Mouse (Mus musculus): Measurements from ENCODE around the gene Sf3b4.

The Sf3b4 gene

DNA sequence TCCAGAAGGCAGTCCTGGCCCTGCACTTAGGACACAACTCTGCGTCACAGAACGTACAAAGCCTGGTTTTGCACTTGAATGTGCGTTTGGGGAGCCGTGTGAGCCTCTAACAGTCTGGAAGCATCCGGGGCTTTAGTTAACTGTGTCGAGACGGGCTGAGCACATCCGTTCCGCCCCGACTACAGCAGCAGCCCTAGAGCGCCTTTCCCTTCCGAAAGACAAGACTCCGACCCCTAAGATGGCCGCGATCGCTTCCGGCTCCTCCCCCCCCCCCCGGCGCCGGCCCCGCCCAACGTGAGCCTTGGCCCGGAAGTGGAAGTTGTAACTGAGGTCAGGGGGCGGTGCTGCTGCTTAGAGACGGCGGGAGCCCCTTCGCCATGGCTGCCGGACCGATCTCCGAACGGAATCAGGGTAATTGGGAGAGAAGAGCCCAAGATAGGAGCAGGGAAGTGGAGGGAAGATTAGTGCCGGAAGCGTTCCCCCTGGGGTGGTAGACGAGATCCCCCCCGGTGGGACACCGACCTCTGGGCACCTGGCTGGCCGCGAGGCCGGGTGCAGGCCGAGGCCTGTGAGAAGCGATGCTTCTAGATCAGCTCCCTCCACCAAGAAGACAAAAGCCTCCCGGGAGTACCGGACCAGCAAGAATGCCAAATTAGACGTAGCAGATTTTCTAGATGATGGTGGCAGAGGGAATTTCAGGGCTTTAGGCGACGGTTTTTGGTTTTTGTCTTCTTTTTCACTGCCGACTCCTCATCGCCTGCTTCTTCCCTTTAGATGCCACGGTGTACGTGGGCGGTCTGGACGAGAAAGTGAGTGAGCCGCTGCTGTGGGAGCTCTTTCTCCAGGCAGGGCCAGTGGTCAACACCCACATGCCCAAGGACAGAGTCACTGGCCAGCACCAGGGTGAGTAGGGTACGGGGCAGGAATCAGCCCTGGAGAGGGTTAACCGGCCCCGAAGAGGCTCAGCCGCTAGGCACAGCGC lies at the start of gene Sf3b4:
Sf3b4 (plus strand) TSS at position 136 of the 982 bp plus-strand sequence.
- DNase-seq (ENCODE audit: extremely low spot score, low spot score): peak; percentile 99

DNA sequence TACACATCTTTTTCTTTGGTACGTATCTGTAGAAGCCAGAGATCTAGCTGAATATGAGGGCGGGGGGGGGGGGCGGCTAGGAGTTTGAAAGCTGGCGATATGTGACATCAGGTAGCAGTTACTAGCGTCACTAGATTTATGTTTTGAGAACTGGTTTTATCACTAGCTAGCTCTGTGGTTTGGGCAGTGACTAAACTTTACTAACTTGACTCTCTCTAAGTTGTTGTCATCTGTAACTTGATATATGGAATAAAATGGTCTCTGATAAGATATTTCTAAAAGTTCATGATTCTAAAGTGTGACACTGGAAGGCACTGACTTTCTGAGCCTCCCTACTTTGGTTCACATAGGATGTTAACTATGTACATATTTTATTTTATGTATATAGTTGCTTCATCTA lies 47.9 kb upstream of the Sf3b4 start:
- DNase-seq (ENCODE audit: extremely low spot score, low spot score): no peak

DNA sequence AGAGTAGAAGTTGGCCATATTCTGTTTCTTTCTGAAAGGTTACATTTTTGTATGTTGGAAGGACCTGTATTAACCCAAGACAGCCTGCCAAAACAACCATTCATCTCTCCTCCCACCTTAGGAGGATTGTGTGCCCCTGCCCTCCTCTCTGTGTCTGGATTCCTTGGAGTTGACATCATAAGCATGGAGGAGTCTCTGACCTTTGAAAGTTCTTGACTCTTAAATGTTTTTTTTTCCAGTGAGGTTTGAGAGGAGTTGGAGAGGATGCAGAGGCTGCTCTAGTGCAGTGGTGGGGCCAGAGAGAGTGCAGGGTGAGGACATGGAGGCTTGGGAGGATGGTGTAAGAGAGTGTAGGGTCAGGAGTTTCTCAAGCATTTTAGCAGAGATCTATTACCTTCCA lies 44.0 kb upstream of the Sf3b4 start:
- no peak for DNase-seq (ENCODE audit: extremely low spot score, low spot score)

DNA sequence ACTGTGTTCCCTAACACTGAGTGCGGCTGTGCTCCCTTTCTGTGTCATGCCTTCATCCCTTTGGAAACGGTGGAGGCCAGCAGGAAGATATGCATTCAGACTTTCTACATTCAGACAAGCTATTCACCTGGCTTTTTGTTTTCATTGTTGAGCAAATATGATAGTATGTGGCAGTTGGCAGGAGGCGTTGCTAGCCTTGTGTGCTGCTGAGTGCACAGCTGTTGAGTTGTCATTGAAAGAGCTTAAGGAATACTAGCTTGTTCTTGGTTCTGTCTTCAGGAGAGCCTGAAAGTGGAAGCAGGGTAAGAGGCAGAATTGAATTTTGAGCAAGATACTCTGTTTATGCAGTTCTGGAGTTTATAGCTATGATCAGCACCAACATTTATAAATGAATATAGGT lies 39.7 kb upstream of the Sf3b4 start:
- DNase-seq (ENCODE audit: extremely low spot score, low spot score): no peak

DNA sequence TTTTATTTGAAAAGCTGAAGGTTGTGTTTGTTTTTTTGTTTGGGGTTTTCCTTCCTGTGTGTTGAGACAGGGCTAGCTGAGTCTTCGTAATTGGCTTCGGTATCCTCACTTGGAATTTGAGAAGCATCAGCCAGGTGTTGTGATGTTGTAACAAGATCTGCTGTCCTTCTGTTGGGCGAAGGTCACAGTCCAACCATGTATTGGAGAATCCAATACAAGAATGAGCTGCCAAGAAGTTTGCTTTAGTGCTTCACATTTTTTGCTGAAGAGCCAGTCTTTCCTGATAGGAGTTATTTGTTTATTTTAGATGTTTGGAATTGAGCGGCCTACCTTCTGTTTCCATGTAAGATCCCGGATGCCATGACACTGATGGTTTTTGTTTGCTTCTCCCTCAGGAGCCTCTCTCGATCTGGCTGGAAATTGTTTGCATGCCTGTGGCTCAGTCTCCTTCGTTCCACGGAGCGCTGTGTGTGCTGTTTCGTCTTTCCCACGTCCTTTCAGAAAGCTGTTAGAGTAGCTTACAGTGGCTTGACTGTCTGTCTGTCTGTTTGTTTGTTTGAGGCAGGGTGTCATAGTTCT lies 38.7 kb upstream of the Sf3b4 start:
- no peak for DNase-seq (ENCODE audit: extremely low spot score, low spot score)

DNA sequence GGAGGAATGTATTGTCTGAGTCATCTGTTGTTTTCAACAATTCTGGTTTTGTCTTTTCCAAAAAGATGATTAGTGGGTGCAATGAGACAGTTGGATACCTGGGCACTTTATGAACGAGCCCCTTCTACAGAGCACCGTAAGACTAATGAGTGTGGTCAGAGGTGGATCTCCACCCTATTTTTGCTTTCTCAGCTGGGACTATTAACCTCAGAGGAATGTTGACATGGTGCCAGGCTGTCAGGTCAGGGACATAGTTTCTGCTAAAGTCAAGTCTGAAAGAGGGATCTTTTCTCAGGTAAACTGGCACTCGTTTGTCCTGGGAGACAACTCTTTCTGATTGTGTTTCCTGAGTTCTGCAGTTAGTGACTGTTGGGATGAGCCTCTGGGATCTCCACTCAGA lies 37.1 kb upstream of the Sf3b4 start:
- DNase-seq (ENCODE audit: extremely low spot score, low spot score): no peak

DNA sequence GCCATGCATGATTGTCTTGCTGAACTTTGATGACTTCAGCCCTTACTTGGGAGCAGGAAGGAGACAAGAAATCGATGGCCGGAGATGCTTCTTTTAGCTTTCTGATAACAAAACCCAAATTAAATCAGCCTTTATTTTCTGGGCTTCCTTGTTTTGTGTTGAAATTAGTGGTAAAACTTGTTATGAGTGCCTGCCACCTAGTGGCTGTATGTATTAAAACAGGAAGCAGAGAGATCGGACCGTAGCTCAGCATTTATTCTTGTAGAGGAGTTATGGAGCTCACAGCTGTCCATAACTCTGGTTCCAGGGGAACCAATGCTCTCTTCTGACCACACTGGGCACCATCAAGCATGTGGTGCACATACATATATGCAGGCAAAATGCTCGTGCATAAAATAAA lies 24.2 kb upstream of the Sf3b4 start:
- DNase-seq (ENCODE audit: extremely low spot score, low spot score): peak; percentile 47

DNA sequence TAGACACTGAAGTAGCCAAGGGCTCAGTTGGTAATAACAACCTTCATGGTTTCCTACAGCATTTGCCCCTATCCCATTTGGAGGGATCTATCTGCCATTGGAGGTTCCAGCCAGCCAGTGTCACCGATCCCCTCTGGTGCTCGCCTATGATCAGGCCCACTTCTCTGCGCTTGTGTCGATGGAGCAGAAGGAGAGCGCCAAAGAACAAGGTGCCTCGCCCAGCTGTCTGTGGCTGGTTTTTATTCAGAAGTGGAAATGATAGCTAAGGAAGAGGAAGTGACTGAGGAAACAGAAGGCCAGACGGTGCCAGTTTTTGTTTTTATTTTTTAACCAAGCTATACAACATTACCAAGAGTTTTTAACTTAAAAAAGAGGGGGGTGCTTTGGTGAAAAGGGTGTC lies 20.3 kb upstream of the Sf3b4 start:
- DNase-seq (ENCODE audit: extremely low spot score, low spot score): no peak

DNA sequence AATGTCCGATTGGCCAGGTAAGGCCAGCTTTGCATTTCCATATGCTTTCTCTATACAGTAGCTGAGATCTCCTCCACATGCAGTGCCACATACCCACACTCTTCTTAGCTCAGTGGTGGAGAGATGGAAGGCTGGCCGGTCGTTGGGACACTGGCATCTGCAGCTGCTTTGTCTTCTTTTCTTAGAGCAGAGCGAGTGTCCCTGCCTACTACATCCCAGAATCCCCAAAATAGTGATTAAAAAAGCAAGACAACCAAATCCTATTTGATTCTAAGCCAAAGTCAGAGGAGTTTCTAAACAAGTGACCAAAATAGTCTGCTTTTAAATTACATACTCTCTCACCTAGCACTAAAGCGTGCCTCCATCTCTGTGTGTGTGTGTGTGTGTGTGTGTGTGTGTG lies 19.5 kb upstream of the Sf3b4 start:
- no peak for DNase-seq (ENCODE audit: extremely low spot score, low spot score)

DNA sequence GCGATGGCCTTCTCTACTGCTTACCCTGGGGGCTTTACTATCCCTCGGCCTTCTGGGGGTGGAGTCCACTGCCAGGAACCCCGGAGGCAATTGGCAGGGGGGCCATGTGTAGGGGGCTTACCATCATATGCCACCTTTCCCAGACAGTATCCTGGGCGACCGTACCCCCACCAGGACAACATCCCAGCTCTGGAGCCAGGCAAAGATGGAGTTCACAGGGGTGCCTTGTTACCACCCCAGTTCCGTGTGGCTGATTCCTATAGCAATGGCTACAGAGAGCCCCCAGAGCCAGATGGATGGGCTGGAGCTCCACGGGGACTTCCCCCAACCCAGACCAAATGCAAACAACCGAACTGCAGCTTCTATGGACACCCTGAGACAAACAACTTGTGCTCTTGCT lies 16.6 kb upstream of the Sf3b4 start:
- no peak for DNase-seq (ENCODE audit: extremely low spot score, low spot score)

DNA sequence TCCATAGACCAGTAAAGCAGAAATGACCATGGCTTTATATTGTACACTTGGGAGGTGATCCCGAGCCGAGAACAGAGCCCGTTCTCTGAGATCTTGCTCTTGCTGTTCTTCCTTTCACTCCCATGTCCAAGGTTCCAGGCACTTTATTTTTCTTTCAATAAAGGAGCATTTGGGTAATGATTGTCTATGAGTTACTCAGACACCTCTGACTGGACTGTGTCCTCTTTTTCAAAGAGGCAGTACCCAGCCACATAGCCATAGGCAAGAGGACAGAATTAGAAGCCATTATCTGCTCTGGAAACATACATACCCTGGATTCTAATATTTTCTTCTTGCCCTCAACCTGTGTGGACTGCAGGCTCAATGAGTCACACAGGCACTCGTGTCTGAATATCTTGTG lies 12.3 kb upstream of the Sf3b4 start:
- no peak for DNase-seq (ENCODE audit: extremely low spot score, low spot score)

DNA sequence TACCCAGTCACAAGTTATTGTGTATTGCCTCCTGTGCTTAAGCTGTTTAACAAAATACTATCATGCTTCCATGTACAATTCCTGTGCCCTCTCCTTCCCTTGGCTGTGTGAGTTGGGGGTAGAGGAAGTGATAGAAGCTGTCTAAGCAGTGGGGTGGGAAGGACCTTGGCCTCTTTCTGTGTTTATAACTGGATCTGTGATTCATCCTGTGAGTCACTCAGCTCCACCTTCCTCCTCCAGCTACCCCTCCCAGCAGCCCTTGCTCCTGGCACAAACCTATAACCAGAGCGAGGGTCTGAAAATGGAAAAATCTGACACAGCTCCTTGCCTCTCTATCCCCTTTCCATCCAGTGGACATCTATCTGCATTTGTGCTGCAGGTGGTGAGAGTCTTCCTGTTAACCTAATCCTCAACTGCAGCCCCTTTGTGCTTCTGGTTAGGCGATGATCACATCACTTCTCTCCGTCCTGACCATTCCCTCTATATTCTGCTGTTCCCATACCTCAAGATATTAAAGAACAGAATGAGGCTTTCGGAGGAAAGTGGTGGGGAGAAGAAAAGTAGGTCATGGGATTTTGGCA lies 11.8 kb upstream of the Sf3b4 start:
- no peak for DNase-seq (ENCODE audit: extremely low spot score, low spot score)

DNA sequence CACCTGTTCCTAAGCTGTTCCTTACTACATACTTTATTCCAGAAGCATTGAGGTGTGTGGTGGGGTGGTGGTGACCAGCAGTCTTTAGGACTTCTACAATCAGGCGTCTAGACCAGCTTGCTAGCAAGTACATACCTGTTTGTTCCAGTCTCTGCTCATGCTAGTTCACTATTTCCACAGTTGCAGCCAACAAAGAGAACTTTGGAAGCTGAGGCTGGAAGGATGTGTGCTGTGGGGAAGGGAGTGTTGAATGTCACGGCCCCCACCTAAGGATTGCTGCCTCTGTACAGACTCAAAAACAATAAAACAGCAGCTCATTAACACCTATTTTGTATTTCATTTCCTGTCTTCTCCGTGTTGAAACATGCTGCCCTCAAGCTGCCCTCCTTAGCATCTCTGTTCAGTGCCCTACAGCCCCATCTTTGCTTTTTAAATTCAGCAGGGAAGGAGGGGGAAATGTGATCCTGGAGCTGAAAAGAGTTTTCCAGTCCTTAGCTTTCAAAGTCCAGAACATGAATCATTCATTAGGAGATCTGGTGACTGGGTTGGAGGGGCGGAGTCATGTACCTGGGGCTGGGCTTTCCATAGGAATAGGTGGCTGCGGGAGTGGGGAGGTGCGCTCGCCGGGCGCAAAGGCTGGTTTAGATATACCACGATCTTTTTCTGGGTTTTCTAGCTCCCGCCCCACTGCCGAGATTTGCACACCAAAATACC lies 11.2 kb upstream of the Sf3b4 start:
- no peak for DNase-seq (ENCODE audit: extremely low spot score, low spot score)

DNA sequence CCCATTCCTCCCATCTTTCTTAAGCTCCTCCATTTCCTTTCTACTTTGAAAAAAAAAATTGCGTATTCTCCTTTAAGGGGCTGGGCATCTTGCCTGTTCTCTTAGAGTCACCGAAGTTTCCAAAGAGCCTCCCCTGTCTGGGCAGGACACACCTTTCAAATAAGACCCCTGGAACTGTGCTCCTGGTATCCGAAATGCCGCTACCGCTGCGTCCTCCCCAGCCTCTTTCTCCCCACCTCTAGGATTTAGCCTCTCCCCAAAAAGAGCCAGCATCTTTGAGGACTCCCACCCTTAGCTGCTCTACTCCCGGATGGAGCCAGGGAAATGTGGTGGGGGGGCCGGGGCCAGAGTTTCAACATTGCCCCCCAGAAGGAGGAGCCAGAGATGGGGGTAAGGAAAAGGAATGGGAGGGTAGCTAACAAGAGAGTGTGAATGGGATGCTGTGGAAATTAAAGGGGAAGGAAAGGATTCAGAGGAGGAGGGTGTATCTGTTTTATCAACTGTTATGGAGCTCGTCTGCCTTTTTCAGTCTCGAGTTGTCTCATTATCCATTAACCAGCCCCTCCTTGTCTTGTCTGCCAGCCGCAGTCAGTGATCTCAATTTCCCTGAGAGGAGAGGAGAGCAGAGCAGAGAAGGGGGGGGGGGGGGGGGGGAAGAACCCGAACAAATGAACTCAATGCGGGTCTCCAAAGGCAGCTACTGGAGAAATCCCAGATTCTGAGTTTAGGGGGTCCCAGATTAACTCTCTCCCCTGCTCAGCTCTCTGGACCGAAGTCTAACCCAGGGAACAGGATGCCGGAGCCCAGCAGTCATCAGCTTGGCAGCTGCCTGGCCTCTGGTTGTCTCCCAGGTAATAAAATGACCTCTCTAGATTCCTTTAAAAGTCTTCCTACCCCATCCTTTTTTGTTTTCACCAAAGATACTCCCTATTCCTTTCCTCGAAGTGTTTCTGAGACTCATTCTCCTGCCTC lies 10.0 kb upstream of the Sf3b4 start, which contains the start of gene Mtmr11:
Mtmr11 (plus strand) TSS at position 136 of the 972 bp plus-strand sequence.
- DNase-seq (ENCODE audit: extremely low spot score, low spot score): no peak

DNA sequence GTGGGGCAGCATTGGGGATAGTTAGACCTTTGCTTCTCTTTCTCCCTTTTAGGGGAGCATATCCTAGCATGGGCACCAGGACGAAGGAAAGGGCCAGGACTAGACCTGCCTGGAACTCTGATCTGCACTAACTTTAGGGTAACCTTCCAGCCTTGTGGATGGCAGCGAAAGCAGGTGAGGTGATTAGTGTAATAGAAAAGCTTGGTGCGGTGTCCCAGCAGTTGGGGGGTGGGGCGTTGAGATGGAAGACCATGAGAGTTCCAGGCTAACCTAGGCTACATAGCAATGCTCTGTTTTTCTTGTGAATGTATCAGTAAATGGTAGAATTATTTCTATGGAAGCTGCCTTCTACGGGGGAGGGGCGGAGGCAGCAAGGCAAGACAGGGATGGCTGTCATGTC lies 9.1 kb upstream of the Sf3b4 start:
- DNase-seq (ENCODE audit: extremely low spot score, low spot score): no peak

DNA sequence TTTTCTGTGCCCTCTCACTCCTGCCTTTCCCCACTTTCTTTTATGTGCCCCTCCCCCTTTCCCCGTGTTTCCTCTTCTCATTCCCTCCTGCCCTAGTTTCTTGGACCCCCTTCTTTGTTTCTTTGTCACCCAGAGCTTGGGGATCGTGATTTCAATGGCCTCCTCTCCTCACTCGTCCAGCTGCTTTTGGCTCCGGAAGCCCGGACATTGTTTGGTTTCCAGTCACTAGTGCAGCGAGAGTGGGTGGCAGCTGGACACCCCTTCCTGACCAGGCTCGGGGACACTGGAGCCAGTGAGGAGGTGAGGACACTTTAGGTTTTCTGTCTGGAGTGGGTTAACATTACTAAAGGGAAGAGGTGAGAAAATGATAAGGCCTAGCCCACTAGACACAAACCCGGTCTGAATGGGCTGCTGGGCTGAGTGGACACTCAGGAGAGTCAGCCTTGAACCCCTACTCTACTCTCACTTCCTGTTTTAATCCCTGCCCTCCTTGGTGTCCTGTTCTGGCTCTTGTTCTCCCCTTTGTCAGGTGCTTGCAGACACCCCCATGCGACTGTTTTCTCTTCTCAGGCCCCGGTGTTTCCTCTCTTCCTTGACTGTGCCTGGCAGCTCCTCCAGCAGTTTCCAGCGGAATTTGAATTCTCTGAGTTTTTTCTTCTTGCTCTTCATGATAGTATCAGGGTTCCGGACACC lies 3.5 kb upstream of the Sf3b4 start:
- DNase-seq (ENCODE audit: extremely low spot score, low spot score): no peak

DNA sequence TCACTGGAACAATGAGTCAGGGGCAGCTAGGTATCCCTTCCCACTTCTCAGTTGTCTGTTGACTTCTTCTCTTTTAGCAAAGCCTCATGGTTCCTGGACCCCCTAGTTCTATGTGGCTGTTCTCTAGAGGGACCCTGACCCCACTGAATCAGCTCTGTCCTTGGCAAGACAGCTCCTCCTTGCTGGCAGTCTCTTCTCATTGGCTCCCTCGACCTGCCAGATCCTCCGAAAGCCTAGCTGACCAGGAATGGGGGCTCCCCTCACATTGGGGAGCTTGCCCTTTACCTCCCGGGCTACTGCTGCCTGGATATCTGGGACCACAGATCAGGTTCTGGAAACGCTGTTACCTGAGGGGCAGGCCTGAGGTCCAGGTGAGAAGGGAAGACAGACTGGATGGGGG lies 1.9 kb upstream of the Sf3b4 start:
- DNase-seq (ENCODE audit: extremely low spot score, low spot score): no peak

DNA sequence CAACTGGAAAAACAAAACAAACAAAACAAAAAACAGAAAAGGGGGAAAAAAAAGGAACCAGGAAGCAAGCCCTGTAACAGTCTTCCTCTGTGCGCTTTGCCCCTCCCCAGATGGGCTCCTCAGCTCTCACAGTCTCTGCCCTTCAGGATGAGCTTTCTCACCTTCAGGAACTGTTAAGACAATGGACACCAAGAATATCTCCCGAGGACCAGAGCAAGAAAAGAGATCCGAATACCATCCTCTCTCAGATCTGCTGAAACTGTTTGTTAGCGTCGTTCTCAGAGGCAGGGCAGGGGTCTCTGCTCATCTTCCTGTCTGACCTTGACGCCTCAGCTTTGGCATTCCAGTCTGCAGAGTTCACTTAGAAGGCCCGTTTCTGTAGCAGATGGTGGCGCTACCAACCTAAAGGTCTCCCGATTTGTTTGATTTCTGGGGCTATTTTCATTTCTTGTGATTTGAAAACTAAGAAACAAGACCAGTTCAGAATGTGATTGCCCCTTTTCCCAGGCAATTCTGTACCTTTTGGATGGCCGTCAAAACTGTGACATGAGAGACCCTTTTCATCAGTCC lies 1.1 kb upstream of the Sf3b4 start:
- no peak for DNase-seq (ENCODE audit: extremely low spot score, low spot score)

DNA sequence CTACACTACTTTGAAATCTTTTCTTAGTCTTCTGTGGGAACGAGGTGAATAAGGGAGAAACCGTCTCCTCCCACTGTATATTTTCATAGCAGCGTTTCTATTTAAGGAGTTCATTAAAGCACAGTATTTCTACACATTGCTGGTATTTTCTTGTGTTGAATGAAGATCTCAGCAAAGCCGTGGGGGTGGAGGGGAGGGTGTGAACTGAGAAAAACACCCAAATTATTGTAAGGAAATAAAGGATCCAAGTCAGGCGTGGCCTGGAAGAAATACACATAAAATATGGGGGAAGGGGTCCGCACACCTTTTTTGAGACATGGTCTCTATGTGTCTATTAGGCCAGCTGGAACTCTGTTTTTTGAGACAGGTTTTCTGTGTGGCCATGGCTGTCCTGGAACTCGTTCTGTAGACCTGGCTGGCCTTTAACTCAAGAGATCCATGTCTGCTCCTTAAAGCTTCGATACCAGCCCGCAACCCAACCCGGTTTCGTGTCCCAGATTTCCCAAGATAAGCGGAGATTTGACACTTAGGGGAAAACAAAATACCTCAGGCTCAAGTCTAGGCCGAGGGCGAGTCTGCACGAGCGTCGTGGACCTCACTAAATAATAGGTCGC lies 442 bp upstream of the Sf3b4 start:
- DNase-seq (ENCODE audit: extremely low spot score, low spot score): no peak

Data from neural tube, embryonic 10.5 days (tissue).